Mouse (Mus musculus): ENCODE results near the gene Gm867. TPM values are rescaled to one million over a fixed set of nuclear protein-coding genes. Genes with fewer than 3 reads are reported as not detected.
A peak's percentile ranks its signal among the peaks of the same experiment; 100 is the strongest.

Gene Gm867
- total and polyA plus RNA-seq, 2 experiments from 2014 or later, result 0.73 to 2.3 TPM

- no peaks in the 10 kb centered on the region for H3K27me3 ChIP-seq (ENCODE audit: insufficient read depth, low read length)
- no peak overlapping the region for H3K9ac ChIP-seq (replicated peaks; ENCODE audit: low read length)
- no peak overlapping the region for H3K4me2 ChIP-seq (ENCODE audit: low read depth, low read length)
- H3K27ac ChIP-seq, result no peak overlapping the region
- WGBS, result 20% methylated on average over 6 of the region's 6 CpGs
- peak; percentile 33 for DNase-seq (ENCODE audit: low spot score)
- no peaks in the 10 kb centered on the region for H3K9me3 ChIP-seq (ENCODE audit: low read length)
- H3K4me1 ChIP-seq (ENCODE audit: insufficient read depth, low read length), result peaks cover 14% of the 10 kb centered on the region
- no peaks in the 10 kb centered on the region for H3K36me3 ChIP-seq (ENCODE audit: insufficient read depth, low read length)
- no peak overlapping the region for H3K4me3 ChIP-seq (ENCODE audit: low read length)
- ATAC-seq, result 0 out of 2 replicates have a peak, but pooled peaks have one; percentile 6
- no peak for TF ChIP-seq CTCF (IDR thresholded peaks at IDR 0.05; ENCODE audit: low read depth)
Observed at GRCm38 (mm10) chr10:75930304-75930703, 10.2 kb downstream of the Gm867 start.

GRCm38 (mm10) chr10:75926396-75926795 lies 14.1 kb downstream of the Gm867 start:
- 74% methylated on average over 13 of the region's 13 CpGs for WGBS
- TF ChIP-seq CTCF (IDR thresholded peaks at IDR 0.05; ENCODE audit: low read depth), result no peak
- Histone ChIP-seq H3K4me2 (ENCODE audit: low read depth, low read length) (no peak overlapping the region), H3K9me3 (ENCODE audit: low read length) (no peaks in the 10 kb centered on the region), H3K9ac (replicated peaks; ENCODE audit: low read length) (no peak overlapping the region), H3K27ac (no peak overlapping the region), H3K36me3 (ENCODE audit: insufficient read depth, low read length) (no peaks in the 10 kb centered on the region), H3K4me1 (ENCODE audit: insufficient read depth, low read length) (peaks cover 3% of the 10 kb centered on the region), H3K4me3 (ENCODE audit: low read length) (no peak overlapping the region), H3K27me3 (ENCODE audit: insufficient read depth, low read length) (no peaks in the 10 kb centered on the region)
- DNase-seq (ENCODE audit: low spot score) (no peak), ATAC-seq (no peak)

GRCm38 (mm10) chr10:75924324-75924723 lies 16.1 kb downstream of the Gm867 start:
- Histone ChIP-seq H3K4me2 (ENCODE audit: low read depth, low read length) (no peak overlapping the region), H3K9ac (replicated peaks; ENCODE audit: low read length) (no peak overlapping the region), H3K4me1 (ENCODE audit: insufficient read depth, low read length) (0 out of 2 replicates have a peak, but pooled peaks cover 3% of the 10 kb centered on the region), H3K4me3 (ENCODE audit: low read length) (no peak overlapping the region), H3K9me3 (ENCODE audit: low read length) (no peaks in the 10 kb centered on the region), H3K27me3 (ENCODE audit: insufficient read depth, low read length) (no peaks in the 10 kb centered on the region), H3K27ac (no peak overlapping the region), H3K36me3 (ENCODE audit: insufficient read depth, low read length) (no peaks in the 10 kb centered on the region)
- WGBS, result 43% methylated on average over 2 of the region's 2 CpGs
- TF ChIP-seq CTCF (IDR thresholded peaks at IDR 0.05; ENCODE audit: low read depth), result peak; percentile 30
- ATAC-seq, result no peak
- DNase-seq (ENCODE audit: low spot score), result no peak

- Histone ChIP-seq H3K4me1 (ENCODE audit: insufficient read depth, low read length) (peaks cover 14% of the 10 kb centered on the region; the same call in 1 of the 2 replicates), H3K9me3 (ENCODE audit: low read length) (no peaks in the 10 kb centered on the region), H3K4me3 (ENCODE audit: low read length) (peak overlapping the region; percentile 96), H3K9ac (replicated peaks; ENCODE audit: low read length) (peak overlapping the region; percentile 97), H3K4me2 (ENCODE audit: low read depth, low read length) (peak overlapping the region; percentile 72), H3K27ac (peak overlapping the region; percentile 99), H3K36me3 (ENCODE audit: insufficient read depth, low read length) (no peaks in the 10 kb centered on the region), H3K27me3 (ENCODE audit: insufficient read depth, low read length) (no peaks in the 10 kb centered on the region)
- DNase-seq (ENCODE audit: low spot score) (peak; percentile 37), ATAC-seq (peak; percentile 57)
- 4% methylated on average over 22 of the region's 22 CpGs for WGBS
- TF ChIP-seq CTCF (IDR thresholded peaks at IDR 0.05; ENCODE audit: low read depth), result no peak
Observed at GRCm38 (mm10) chr10:75921726-75922560, 18.5 kb downstream of the Gm867 start.

- Histone ChIP-seq H3K4me2 (ENCODE audit: low read depth, low read length) (peak within 1 kb of the TSS; percentile 72), H3K4me1 (ENCODE audit: insufficient read depth, low read length) (peaks cover 14% of the 10 kb centered on the region; the same call in 1 of the 2 replicates), H3K27ac (peak within 1 kb of the TSS; percentile 99), H3K9me3 (ENCODE audit: low read length) (no peaks in the 10 kb centered on the region), H3K9ac (replicated peaks; ENCODE audit: low read length) (peak within 1 kb of the TSS; percentile 97), H3K36me3 (ENCODE audit: insufficient read depth, low read length) (peaks cover 6% of the 10 kb centered on the region; the same call in 1 of the 2 replicates), H3K27me3 (ENCODE audit: insufficient read depth, low read length) (no peaks in the 10 kb centered on the region), H3K4me3 (ENCODE audit: low read length) (peak within 1 kb of the TSS; percentile 96)
- ATAC-seq (peak; percentile 92), DNase-seq (ENCODE audit: low spot score) (peak; percentile 99)
- no peak for TF ChIP-seq CTCF (IDR thresholded peaks at IDR 0.05; ENCODE audit: low read depth)
- under 1% methylated on average over 76 of the region's 76 CpGs for WGBS
Observed at GRCm38 (mm10) chr10:75921026-75921725, 19.3 kb downstream of the Gm867 start, which contains the start of gene Smarcb1. TSS of gene Smarcb1 (minus strand) at chr10:75921617.

GRCm38 (mm10) chr10:75919026-75919425 lies 21.4 kb downstream of the Gm867 start:
- peaks cover 19% of the 10 kb centered on the region; the same call in 1 of the 2 replicates for H3K36me3 ChIP-seq (ENCODE audit: insufficient read depth, low read length)
- no peak overlapping the region for H3K4me3 ChIP-seq (ENCODE audit: low read length)
- no peak for ATAC-seq
- H3K4me1 ChIP-seq (ENCODE audit: insufficient read depth, low read length), result peaks cover 14% of the 10 kb centered on the region; the same call in 1 of the 2 replicates
- no peaks in the 10 kb centered on the region for H3K9me3 ChIP-seq (ENCODE audit: low read length)
- DNase-seq (ENCODE audit: low spot score), result no peak
- no peaks in the 10 kb centered on the region for H3K27me3 ChIP-seq (ENCODE audit: insufficient read depth, low read length)
- no peak overlapping the region for H3K27ac ChIP-seq
- peak overlapping the region; percentile 13; the same call in 1 of the 2 replicates for H3K4me2 ChIP-seq (ENCODE audit: low read depth, low read length)
- no peak for TF ChIP-seq CTCF (IDR thresholded peaks at IDR 0.05; ENCODE audit: low read depth)
- H3K9ac ChIP-seq (replicated peaks; ENCODE audit: low read length), result no peak overlapping the region
- 79% methylated on average over 5 of the region's 5 CpGs for WGBS
